Mouse (Mus musculus): ENCODE results near the gene Dennd1a.

- TF ChIP-seq CTCF (IDR thresholded peaks at IDR 0.05; ENCODE audit: extremely low read depth, insufficient read depth, low read length) (no peak), POLR2A (IDR thresholded peaks at IDR 0.05; ENCODE audit: extremely low read depth, insufficient read depth, low read length) (no peak)
Measured at GRCm38 (mm10) chr2:37791340-37791739, 495.9 kb downstream of the Dennd1a start.
